Mouse (Mus musculus): ENCODE results near the gene Pou2f3.

GRCm38 (mm10) chr9:43194001-43194400, 16.2 kb downstream of the Pou2f3 start:
- no peak for TF ChIP-seq GATA1 (IDR thresholded peaks at IDR 0.05; ENCODE audit: borderline replicate concordance, low read length)
- no peak for TF ChIP-seq FLI1 (IDR thresholded peaks at IDR 0.05; ENCODE audit: low read length)

Measured in megakaryocyte, embryonic 14.5 days (primary cell).